Mouse (Mus musculus) MEL (cell line): Measurements from ENCODE around the gene P2rx2. TPM values are rescaled to one million over a fixed set of nuclear protein-coding genes. Genes with fewer than 3 reads are reported as not detected.

Source experiments
- DNase-seq: peaks from one replicate; pipeline ENCODE4 v3.0.0; 2011; ENCODE audit warnings: low read depth, low spot score
- H3K27ac ChIP-seq: 2 replicates; pipeline ENCODE4 v1.5.1; 2012; ENCODE audit warnings: low read depth, mild to moderate bottlenecking, control low read depth, low read length, moderate library complexity; ENCODE audit not compliant: control insufficient read depth
- H3K27me3 ChIP-seq, 2 experiments: fragments of 150-350 bp in 1 of 2; sonication (generic) in 1 of 2; 2 replicates each; pipeline ENCODE4 v1.6.1; 2012; ENCODE audit warnings: low read length in 2 of 2, mild to moderate bottlenecking in 2 of 2, improper control_type of control experiment in 1 of 2, moderate library complexity in 1 of 2; ENCODE audit not compliant: insufficient read depth in 2 of 2, control insufficient read depth in 1 of 2
- H3K36me3 ChIP-seq, 2 experiments: 2 replicates each; pipeline ENCODE4 v1.6.1; 2012 to 2014; ENCODE audit warnings: low read length in 2 of 2, improper control_type of control experiment in 1 of 2, inconsistent platforms in 1 of 2, mild to moderate bottlenecking in 1 of 2; ENCODE audit not compliant: insufficient read depth in 2 of 2, control insufficient read depth in 1 of 2
- H3K4me1 ChIP-seq, 2 experiments: fragments of 150-350 bp in 1 of 2; sonication (generic) in 1 of 2; 2 replicates each; pipeline ENCODE4 v1.6.1; 2012; ENCODE audit warnings: low read length in 2 of 2, improper control_type of control experiment in 1 of 2, mild to moderate bottlenecking in 1 of 2; ENCODE audit not compliant: insufficient read depth in 2 of 2, control insufficient read depth in 1 of 2
- H3K4me3 ChIP-seq, 2 experiments: fragments of 150-350 bp in 1 of 2; sonication (generic) in 1 of 2; 2 replicates each; pipeline ENCODE4 v1.5.1; 2012; ENCODE audit warnings: low read depth in 2 of 2, low read length in 2 of 2, mild to moderate bottlenecking in 2 of 2, moderate library complexity in 2 of 2, control low read depth in 1 of 2, improper control_type of control experiment in 1 of 2; ENCODE audit not compliant: control insufficient read depth in 1 of 2, insufficient read depth in 1 of 2
- H3K79me2 ChIP-seq: 2 replicates; pipeline ENCODE4 v1.6.1; 2012; ENCODE audit warnings: mild to moderate bottlenecking, low read length, moderate library complexity; ENCODE audit not compliant: control insufficient read depth, poor library complexity, insufficient read depth
- H3K9ac ChIP-seq: 2 replicates; pipeline ENCODE4 v1.6.1; 2012; ENCODE audit warnings: low read depth, mild to moderate bottlenecking, control low read depth, low read length, moderate library complexity; ENCODE audit not compliant: control insufficient read depth, poor library complexity, severe bottlenecking
- H3K9me3 ChIP-seq: fragments of 150-350 bp; sonication (generic); replicated peaks from 2 replicates; pipeline ENCODE4 v1.6.1; 2012; ENCODE audit warnings: mild to moderate bottlenecking, low read length, improper control_type of control experiment, moderate library complexity; ENCODE audit not compliant: insufficient read depth
- CTCF ChIP-seq, 3 experiments: IDR thresholded peaks in 2 of 3; conservative IDR thresholded peaks in 1 of 3; 2 replicates each; pipeline ENCODE4 v1.5.1; 2011 to 2012; ENCODE audit warnings: low read length in 3 of 3, low read depth in 2 of 3, mild to moderate bottlenecking in 2 of 3, improper control_type of control experiment in 1 of 3, inconsistent platforms in 1 of 3, mixed read lengths in 1 of 3, moderate library complexity in 1 of 3; ENCODE audit not compliant: control insufficient read depth in 1 of 3, insufficient read depth in 1 of 3, poor library complexity in 1 of 3, severe bottlenecking in 1 of 3
- ELF1 ChIP-seq: IDR thresholded peaks from 2 replicates; pipeline ENCODE4 v1.6.1; 2014; ENCODE audit warnings: low read depth, mild to moderate bottlenecking, inconsistent platforms, low read length, improper control_type of control experiment, moderate library complexity
- EP300 ChIP-seq, 2 experiments: IDR thresholded peaks; 2 replicates each; pipeline ENCODE4 v1.6.1; 2011; ENCODE audit warnings: improper control_type of control experiment in 2 of 2, low read length in 2 of 2, low read depth in 1 of 2, mild to moderate bottlenecking in 1 of 2
- ETS1 ChIP-seq: IDR thresholded peaks from 2 replicates; pipeline ENCODE4 v1.6.1; 2012; ENCODE audit warnings: low read depth, mild to moderate bottlenecking, inconsistent platforms, low read length, improper control_type of control experiment, moderate library complexity
- GABPA ChIP-seq: IDR thresholded peaks from 2 replicates; pipeline ENCODE4 v1.6.1; 2012; ENCODE audit warnings: low read depth, mild to moderate bottlenecking, inconsistent platforms, low read length, improper control_type of control experiment, moderate library complexity
- GATA1 ChIP-seq: IDR thresholded peaks from 2 replicates; pipeline ENCODE4 v1.6.1; 2011; ENCODE audit warnings: low read depth, low read length, improper control_type of control experiment
- HCFC1 ChIP-seq: IDR thresholded peaks from 2 replicates; pipeline ENCODE4 v1.6.1; 2012; ENCODE audit warnings: low read depth, mild to moderate bottlenecking, inconsistent platforms, low read length, improper control_type of control experiment, moderate library complexity
- JUND ChIP-seq: IDR thresholded peaks from 2 replicates; pipeline ENCODE4 v1.6.1; 2011; ENCODE audit warnings: low read depth, mild to moderate bottlenecking, improper control_type of control experiment, low read length
- MAFK ChIP-seq: IDR thresholded peaks from 2 replicates; pipeline ENCODE4 v1.6.1; 2011; ENCODE audit warnings: low read depth, mild to moderate bottlenecking, low read length, improper control_type of control experiment, borderline replicate concordance
- MAX ChIP-seq: IDR thresholded peaks from 2 replicates; pipeline ENCODE4 v1.6.1; 2011; ENCODE audit warnings: low read length, improper control_type of control experiment
- MAZ ChIP-seq: IDR thresholded peaks from 2 replicates; pipeline ENCODE4 v1.6.1; 2012; ENCODE audit warnings: low read depth, mild to moderate bottlenecking, inconsistent platforms, low read length, improper control_type of control experiment
- MEF2A ChIP-seq: IDR thresholded peaks from 2 replicates; pipeline ENCODE4 v1.6.1; 2014; ENCODE audit warnings: low read depth, mild to moderate bottlenecking, inconsistent platforms, low read length, improper control_type of control experiment; ENCODE audit not compliant: poor library complexity, insufficient replicate concordance, severe bottlenecking; ENCODE audit errors: extremely low read depth
- MYC ChIP-seq: IDR thresholded peaks from 2 replicates; pipeline ENCODE4 v1.6.1; 2011; ENCODE audit warnings: low read depth, mild to moderate bottlenecking, low read length, improper control_type of control experiment, moderate library complexity
- NRF1 ChIP-seq: IDR thresholded peaks from 2 replicates; pipeline ENCODE4 v1.6.1; 2014; ENCODE audit warnings: low read depth, mild to moderate bottlenecking, inconsistent platforms, low read length, improper control_type of control experiment, moderate library complexity; ENCODE audit not compliant: poor library complexity, insufficient read depth, severe bottlenecking
- POLR2A ChIP-seq, 2 experiments: IDR thresholded peaks; 2 replicates each; pipeline ENCODE4 v1.6.1; 2011 to 2012; ENCODE audit warnings: low read length in 2 of 2, mild to moderate bottlenecking in 2 of 2, control low read depth in 1 of 2, improper control_type of control experiment in 1 of 2, low read depth in 1 of 2, moderate library complexity in 1 of 2; ENCODE audit not compliant: control insufficient read depth in 1 of 2, insufficient read depth in 1 of 2, poor library complexity in 1 of 2
- POLR2AphosphoS5 ChIP-seq: IDR thresholded peaks from 2 replicates; pipeline ENCODE4 v1.6.1; 2012; ENCODE audit warnings: low read depth, borderline replicate concordance, mild to moderate bottlenecking, inconsistent platforms, low read length, moderate library complexity, mixed read lengths
- RAD21 ChIP-seq: IDR thresholded peaks from 2 replicates; pipeline ENCODE4 v1.6.1; 2011; ENCODE audit warnings: mild to moderate bottlenecking, low read depth, low read length, improper control_type of control experiment
- SIN3A ChIP-seq: IDR thresholded peaks from 2 replicates; pipeline ENCODE4 v1.6.1; 2012; ENCODE audit warnings: low read length, improper control_type of control experiment, inconsistent platforms
- TCF12 ChIP-seq: IDR thresholded peaks from 2 replicates; pipeline ENCODE4 v1.6.1; 2014; ENCODE audit warnings: low read depth, mild to moderate bottlenecking, inconsistent platforms, low read length, improper control_type of control experiment, moderate library complexity
- UBTF ChIP-seq: IDR thresholded peaks from 2 replicates; pipeline ENCODE4 v1.6.1; 2012; ENCODE audit warnings: low read depth, mild to moderate bottlenecking, inconsistent platforms, low read length, improper control_type of control experiment, moderate library complexity, borderline replicate concordance; ENCODE audit not compliant: insufficient read depth
- USF1 ChIP-seq: IDR thresholded peaks from 2 replicates; pipeline ENCODE4 v1.6.1; 2014; ENCODE audit warnings: low read depth, mild to moderate bottlenecking, inconsistent platforms, low read length, improper control_type of control experiment, moderate library complexity
- USF2 ChIP-seq, 2 experiments: IDR thresholded peaks; 2 replicates each; pipeline ENCODE4 v1.6.1; 2011 to 2012; ENCODE audit warnings: improper control_type of control experiment in 2 of 2, low read length in 2 of 2, borderline replicate concordance in 1 of 2, inconsistent platforms in 1 of 2, low read depth in 1 of 2, mild to moderate bottlenecking in 1 of 2; ENCODE audit not compliant: insufficient read depth in 1 of 2
- ZKSCAN1 ChIP-seq: IDR thresholded peaks from 2 replicates; pipeline ENCODE4 v1.6.1; 2012; ENCODE audit warnings: low read depth, mild to moderate bottlenecking, inconsistent platforms, low read length, improper control_type of control experiment, moderate library complexity
- ZNF384 ChIP-seq: IDR thresholded peaks from 2 replicates; pipeline ENCODE4 v1.6.1; 2012; ENCODE audit warnings: low read depth, mild to moderate bottlenecking, inconsistent platforms, low read length, improper control_type of control experiment
- polyA plus RNA-seq, 2 experiments: library from polyadenylated mRNA; stranded (reverse) in 1 of 2; unstranded in 1 of 2; fragments of >175 nt in 1 of 2; fragments of >200 nt in 1 of 2; gene quantifications; 2 replicates each; pipeline versions ENCODE4 v1.2.1 to v1.2.4; 2012; ENCODE audit warnings: low replicate concordance in 2 of 2, low read depth in 1 of 2; ENCODE audit not compliant: insufficient read length in 2 of 2, insufficient read depth in 1 of 2, missing spikeins in 1 of 2
- total RNA-seq: library from RNA; depleted of rRNA; stranded (reverse); fragments of 300-350 nt; gene quantifications from 2 replicates; pipeline ENCODE4 v1.2.3, GENCODE M21; 2012

P2rx2 gene
- total and polyA plus RNA-seq, 3 experiments = 0.08 to 0.57 TPM; not detected in 1

- no peaks in the 10 kb centered on the region for H3K9me3 ChIP-seq
- H3K4me1 ChIP-seq = no peaks in the 10 kb centered on the region
- no peaks in the 10 kb centered on the region for H3K79me2 ChIP-seq
- no peak overlapping the region for H3K9ac ChIP-seq
- no peak for TF ChIP-seq ZNF384
- TF ChIP-seq NRF1 = no peak
- TF ChIP-seq POLR2AphosphoS5 = no peak
- TF ChIP-seq POLR2A (IDR thresholded peaks at IDR 0.05; ENCODE audit: control insufficient read depth in 1 of 2, insufficient read depth in 1 of 2, low read depth in 1 of 2, low read length in 2 of 2, poor library complexity in 1 of 2) = no peak
- TF ChIP-seq USF2 (IDR thresholded peaks at IDR 0.05; ENCODE audit: borderline replicate concordance in 1 of 2, insufficient read depth in 1 of 2, low read depth in 1 of 2, low read length in 2 of 2) = no peak
- no peaks in the 10 kb centered on the region for H3K36me3 ChIP-seq
- no peak overlapping the region for H3K27ac ChIP-seq
- H3K4me3 ChIP-seq = no peak overlapping the region
- DNase-seq = no peak
- no peaks in the 10 kb centered on the region for H3K27me3 ChIP-seq
These were observed 47.6 kb upstream of the P2rx2 start for GRCm38 (mm10) chr5:110390631-110391030.

GRCm38 (mm10) chr5:110387332-110387731 lies 44.3 kb upstream of the P2rx2 start:
- Histone ChIP-seq H3K9me3 (no peaks in the 10 kb centered on the region), H3K4me3 (no peak overlapping the region), H3K9ac (no peak overlapping the region), H3K27ac (no peak overlapping the region), H3K27me3 (no peaks in the 10 kb centered on the region), H3K36me3 (no peaks in the 10 kb centered on the region), H3K79me2 (no peaks in the 10 kb centered on the region), H3K4me1 (no peaks in the 10 kb centered on the region)
- no peak for TF ChIP-seq RAD21
- no peak for TF ChIP-seq ZKSCAN1
- TF ChIP-seq ELF1 = no peak
- no peak for TF ChIP-seq USF1
- TF ChIP-seq MYC = no peak
- TF ChIP-seq GABPA = no peak
- no peak for TF ChIP-seq MEF2A
- TF ChIP-seq ETS1 = no peak
- TF ChIP-seq EP300 (IDR thresholded peaks at IDR 0.05; ENCODE audit: low read depth in 1 of 2, low read length in 2 of 2) = no peak
- TF ChIP-seq MAX = no peak
- no peak for TF ChIP-seq POLR2AphosphoS5
- no peak for TF ChIP-seq HCFC1
- no peak for TF ChIP-seq MAZ
- TF ChIP-seq TCF12 = no peak
- no peak for TF ChIP-seq MAFK
- TF ChIP-seq UBTF = no peak
- TF ChIP-seq SIN3A = no peak
- no peak for TF ChIP-seq JUND
- no peak for TF ChIP-seq CTCF (IDR thresholded peaks at IDR 0.05 in 2 of 3, conservative IDR thresholded peaks at IDR 0.05 in 1 of 3; ENCODE audit: control insufficient read depth in 1 of 3, insufficient read depth in 1 of 3, low read depth in 2 of 3, low read length in 3 of 3, poor library complexity in 1 of 3, severe bottlenecking in 1 of 3)
- TF ChIP-seq GATA1 = no peak
- DNase-seq = no peak
